Mouse (Mus musculus): ENCODE data around the gene Rras2.

Gene Rras2

GRCm38 (mm10) chr7:114114284-114114683 is 3.3 kb downstream of the Rras2 start:
- DNase-seq (ENCODE audit: low read depth, low spot score): no peak

- DNase-seq (ENCODE audit: low read depth, low spot score): no peak
Measured at GRCm38 (mm10) chr7:114110500-114110899, 7.1 kb downstream of the Rras2 start.

GRCm38 (mm10) chr7:114105886-114106285 is 11.7 kb downstream of the Rras2 start:
- no peak for DNase-seq (ENCODE audit: low read depth, low spot score)

- peak; percentile 31 for DNase-seq (ENCODE audit: low read depth, low spot score)
Measured at GRCm38 (mm10) chr7:114103629-114104347, 13.8 kb downstream of the Rras2 start.

- DNase-seq (ENCODE audit: low read depth, low spot score): peak; percentile 44
Measured at GRCm38 (mm10) chr7:114103152-114103551, 14.4 kb downstream of the Rras2 start.

- DNase-seq (ENCODE audit: low read depth, low spot score): no peak
Measured at GRCm38 (mm10) chr7:114102609-114103008, 15.0 kb downstream of the Rras2 start.

- DNase-seq (ENCODE audit: low read depth, low spot score): no peak
Measured at GRCm38 (mm10) chr7:114101412-114101811, 16.2 kb downstream of the Rras2 start.

- DNase-seq (ENCODE audit: low read depth, low spot score): peak; percentile 38
Measured at GRCm38 (mm10) chr7:114093548-114094174, 23.9 kb downstream of the Rras2 start.

- DNase-seq (ENCODE audit: low read depth, low spot score): peak; percentile 45
Measured at GRCm38 (mm10) chr7:114090892-114091545, 26.6 kb downstream of the Rras2 start.

- no peak for DNase-seq (ENCODE audit: low read depth, low spot score)
Measured at GRCm38 (mm10) chr7:114090231-114090630, 27.4 kb downstream of the Rras2 start.

GRCm38 (mm10) chr7:114088918-114089317 is 28.7 kb downstream of the Rras2 start:
- no peak for DNase-seq (ENCODE audit: low read depth, low spot score)

GRCm38 (mm10) chr7:114087986-114088385 is 29.6 kb downstream of the Rras2 start:
- DNase-seq (ENCODE audit: low read depth, low spot score): peak; percentile 75

GRCm38 (mm10) chr7:114087341-114087740 is 30.2 kb downstream of the Rras2 start:
- peak; percentile 58 for DNase-seq (ENCODE audit: low read depth, low spot score)

- peak; percentile 39 for DNase-seq (ENCODE audit: low read depth, low spot score)
Measured at GRCm38 (mm10) chr7:114086021-114086710, 31.4 kb downstream of the Rras2 start.

- peak; percentile 60 for DNase-seq (ENCODE audit: low read depth, low spot score)
Measured at GRCm38 (mm10) chr7:114083760-114084159, 33.8 kb downstream of the Rras2 start.

- no peak for DNase-seq (ENCODE audit: low read depth, low spot score)
Measured at GRCm38 (mm10) chr7:114083088-114083487, 34.5 kb downstream of the Rras2 start.

GRCm38 (mm10) chr7:114081633-114082420 is 35.8 kb downstream of the Rras2 start:
- peak; percentile 35 for DNase-seq (ENCODE audit: low read depth, low spot score)

GRCm38 (mm10) chr7:114080250-114080649 is 37.3 kb downstream of the Rras2 start:
- DNase-seq (ENCODE audit: low read depth, low spot score): no peak

GRCm38 (mm10) chr7:114079343-114079742 is 38.2 kb downstream of the Rras2 start:
- DNase-seq (ENCODE audit: low read depth, low spot score): no peak

- no peak for DNase-seq (ENCODE audit: low read depth, low spot score)
Measured at GRCm38 (mm10) chr7:114074595-114074994, 43.0 kb downstream of the Rras2 start.

GRCm38 (mm10) chr7:114074133-114074532 is 43.4 kb downstream of the Rras2 start:
- DNase-seq (ENCODE audit: low read depth, low spot score): no peak
